ENCODE assay signal across 9 mouse cellular contexts in the genomic region with DNA sequence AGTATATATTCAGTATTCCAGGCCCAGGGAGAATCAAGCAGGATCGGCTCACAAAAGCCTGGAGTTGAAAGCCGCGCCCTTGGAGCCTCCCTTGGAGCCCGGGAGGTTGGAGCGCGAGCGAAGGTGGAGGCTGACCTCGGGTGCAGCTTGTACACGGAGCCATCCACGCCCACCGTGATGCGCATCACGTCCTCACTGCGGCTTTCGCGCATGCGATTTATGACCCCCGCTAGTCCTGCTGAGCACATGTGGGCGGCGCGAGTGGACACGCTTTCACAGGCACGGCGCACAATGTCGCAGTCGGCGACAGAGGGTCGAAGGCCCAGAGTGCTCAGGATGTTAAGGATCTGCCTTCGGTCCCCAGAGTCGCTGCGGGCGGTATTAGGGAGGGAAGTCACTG. TPM values are rescaled to one million over a fixed set of nuclear protein-coding genes. Genes with fewer than 3 reads are reported as not detected.
DNase-seq lines count a peak whose midpoint lies in the region; ATAC-seq lines count a peak whose summit lies in the region.
"Had no signal": no experiment of that assay in that cellular context is flagged by ENCODE, and none has a peak within 500 bp of the region (broad histone marks: within the 10 kb centered on the region; RNA-seq: fewer than 3 reads in every experiment).

No protein-coding gene starts in this region.

- peak; percentile 55 for DNase-seq in gastrocnemius, postnatal 14 days
- DNase-seq in gastrocnemius, adult 18-20 months (ENCODE audit: low spot score): no peak
- peak; percentile 77 for DNase-seq in R1 (ENCODE audit: low read depth, low spot score)
- DNase-seq in embryonic facial prominence, embryonic 11.5 days (ENCODE audit: low spot score): peak; percentile 82
- peak; percentile 61 for DNase-seq in retina, postnatal 7 days (ENCODE audit: low read depth, low spot score)
- no peak for DNase-seq in thymus, adult 18-20 months

- WGBS in embryonic facial prominence, embryonic 11.5 days: under 1% methylated on average over 32 of the region's 32 CpGs
- under 1% methylated on average over 32 of the region's 32 CpGs for WGBS in hindbrain, embryonic 13.5 days
- WGBS in liver, embryonic 12.5 days (ENCODE audit: insufficient replicate concordance): 7% methylated on average over 32 of the region's 32 CpGs

- peak overlapping the region; percentile 56 for H3K9ac ChIP-seq in embryonic facial prominence, embryonic 11.5 days (replicated peaks; ENCODE audit: low read length)
- H3K9ac ChIP-seq in hindbrain, embryonic 13.5 days: peak overlapping the region; percentile 79
- H3K9ac ChIP-seq in liver, embryonic 12.5 days: peak overlapping the region; percentile 14; the same call in 1 of the 2 replicates

- H3K4me2 ChIP-seq in embryonic facial prominence, embryonic 11.5 days (ENCODE audit: low read depth, low read length): peak overlapping the region; percentile 64
- H3K4me2 ChIP-seq in hindbrain, embryonic 13.5 days: peak overlapping the region; percentile 68
- H3K4me2 ChIP-seq in liver, embryonic 12.5 days: peak overlapping the region; percentile 55

- no peak overlapping the region for H3K27ac ChIP-seq in embryonic facial prominence, embryonic 11.5 days (replicated peaks; ENCODE audit: low read depth, low read length)
- H3K27ac ChIP-seq in hindbrain, embryonic 13.5 days: peak overlapping the region; percentile 88
- no peak overlapping the region for H3K27ac ChIP-seq in liver, embryonic 12.5 days

- no peaks in the 10 kb centered on the region for H3K36me3 ChIP-seq in embryonic facial prominence, embryonic 11.5 days (replicated peaks; ENCODE audit: control insufficient read depth, insufficient read depth, low read depth, low read length)
- no peaks in the 10 kb centered on the region for H3K36me3 ChIP-seq in hindbrain, embryonic 13.5 days
- no peaks in the 10 kb centered on the region for H3K36me3 ChIP-seq in liver, embryonic 12.5 days

- H3K27me3 ChIP-seq in embryonic facial prominence, embryonic 11.5 days (ENCODE audit: control insufficient read depth, insufficient read depth, low read length): no peaks in the 10 kb centered on the region
- peaks cover 20% of the 10 kb centered on the region for H3K27me3 ChIP-seq in hindbrain, embryonic 13.5 days
- peaks cover 76% of the 10 kb centered on the region for H3K27me3 ChIP-seq in liver, embryonic 12.5 days (replicated peaks)

- H3K9me3 ChIP-seq in embryonic facial prominence, embryonic 11.5 days (replicated peaks; ENCODE audit: control insufficient read depth, low read length): no peaks in the 10 kb centered on the region
- H3K9me3 ChIP-seq in hindbrain, embryonic 13.5 days: no peaks in the 10 kb centered on the region
- no peaks in the 10 kb centered on the region for H3K9me3 ChIP-seq in liver, embryonic 12.5 days (replicated peaks)

- peak overlapping the region; percentile 26 for H3K4me3 ChIP-seq in embryonic facial prominence, embryonic 11.5 days (ENCODE audit: low read depth, low read length)
- peak overlapping the region; percentile 43 for H3K4me3 ChIP-seq in hindbrain, embryonic 13.5 days
- H3K4me3 ChIP-seq in liver, embryonic 12.5 days: peak overlapping the region; percentile 26

- ATAC-seq in embryonic facial prominence, embryonic 11.5 days (replicated peaks; ENCODE audit: insufficient number of reproducible peaks, low FRiP score, low TSS enrichment, low read depth): peak; percentile 76; the same call in 1 of the 2 replicates
- peak; percentile 86 for ATAC-seq in hindbrain, embryonic 13.5 days (ENCODE audit: low FRiP score)
- no peak for ATAC-seq in liver, embryonic 12.5 days

- intact Hi-C loops in gastrocnemius, postnatal 14 days (cut with DNase I; ENCODE audit: low total_unique reads): no loop called here

- H3K4me1 ChIP-seq in embryonic facial prominence, embryonic 11.5 days (ENCODE audit: control insufficient read depth, insufficient read depth, low read length): peaks cover 2% of the 10 kb centered on the region; the same call in 1 of the 2 replicates
- peaks cover 50% of the 10 kb centered on the region for H3K4me1 ChIP-seq in hindbrain, embryonic 13.5 days (replicated peaks)
- H3K4me1 ChIP-seq in liver, embryonic 12.5 days: peaks cover 32% of the 10 kb centered on the region

RNA-seq across cellular contexts. Expression of a gene that starts 3.4 kb away (rescaled TPM):
- total RNA-seq in gastrocnemius, postnatal 14 days (2021): not detected
- not detected for total RNA-seq in gastrocnemius, adult 18-20 months (2021)
- polyA plus RNA-seq in embryonic facial prominence, embryonic 11.5 days (2014; fragmentation: Nextera tagmentation; extraction: Ambion mirVana): 7.6 and 25.4 TPM in 2 replicates
- 1.9 and 2.7 TPM in 2 replicates for polyA plus RNA-seq in hindbrain, embryonic 13.5 days (2015; fragmentation: Nextera tagmentation; extraction: Ambion mirVana)
- polyA plus RNA-seq in liver, embryonic 12.5 days (2016; fragmentation: Nextera tagmentation; extraction: Ambion mirVana): 21.8 and 22.5 TPM in 2 replicates
- total RNA-seq: MEL had no signal

RNA-seq across cellular contexts. Expression of a gene that starts 23.9 kb away (rescaled TPM):
- total RNA-seq in gastrocnemius, postnatal 14 days (2021): 10 to 100 TPM; 36.4 to 38.7 TPM
- 10 to 100 TPM; 44.5 to 45.6 TPM for total RNA-seq in gastrocnemius, adult 18-20 months (2021)
- 101 and 105 TPM in 2 replicates for polyA plus RNA-seq in embryonic facial prominence, embryonic 11.5 days (2014; fragmentation: Nextera tagmentation; extraction: Ambion mirVana)
- polyA plus RNA-seq in hindbrain, embryonic 13.5 days (2015; fragmentation: Nextera tagmentation; extraction: Ambion mirVana): 54.3 and 57.0 TPM in 2 replicates
- polyA plus RNA-seq in liver, embryonic 12.5 days (2016; fragmentation: Nextera tagmentation; extraction: Ambion mirVana): 105 TPM in 2 replicates

RNA-seq across cellular contexts. Expression of a gene that starts 40.2 kb away (rescaled TPM):
- 10 to 100 TPM; 30.0 to 33.4 TPM for total RNA-seq in gastrocnemius, postnatal 14 days (2021)
- total RNA-seq in gastrocnemius, adult 18-20 months (2021): 10 to 100 TPM; 61.2 to 83.6 TPM
- 8.3 and 10.3 TPM in 2 replicates for polyA plus RNA-seq in embryonic facial prominence, embryonic 11.5 days (2014; fragmentation: Nextera tagmentation; extraction: Ambion mirVana)
- polyA plus RNA-seq in hindbrain, embryonic 13.5 days (2015; fragmentation: Nextera tagmentation; extraction: Ambion mirVana): 21.9 and 24.5 TPM in 2 replicates
- 8.5 and 9.6 TPM in 2 replicates for polyA plus RNA-seq in liver, embryonic 12.5 days (2016; fragmentation: Nextera tagmentation; extraction: Ambion mirVana)
- total RNA-seq: MEL had no signal

RNA-seq across cellular contexts. Expression of a gene that starts 47.9 kb away (rescaled TPM):
- total RNA-seq in gastrocnemius, postnatal 14 days (2021): 1 to 10 TPM in 1 of 2 experiments, under 1 TPM in 1; 0.29 to 1.3 TPM
- total RNA-seq in gastrocnemius, adult 18-20 months (2021): 1 to 10 TPM; 2.0 to 3.3 TPM
- polyA plus RNA-seq in embryonic facial prominence, embryonic 11.5 days (2014; fragmentation: Nextera tagmentation; extraction: Ambion mirVana): 2.2 and 2.6 TPM in 2 replicates
- polyA plus RNA-seq in hindbrain, embryonic 13.5 days (2015; fragmentation: Nextera tagmentation; extraction: Ambion mirVana): 4.2 and 6.1 TPM in 2 replicates
- polyA plus RNA-seq in liver, embryonic 12.5 days (2016; fragmentation: Nextera tagmentation; extraction: Ambion mirVana): 0.31 and 0.37 TPM in 2 replicates
- total RNA-seq: MEL had no signal

RNA-seq across cellular contexts. Expression of a gene that starts 53.5 kb away (rescaled TPM):
- 10 to 100 TPM; 36.2 to 38.8 TPM for total RNA-seq in gastrocnemius, postnatal 14 days (2021)
- 10 to 100 TPM; 37.0 to 44.9 TPM for total RNA-seq in gastrocnemius, adult 18-20 months (2021)
- 30.1 and 31.4 TPM in 2 replicates for polyA plus RNA-seq in embryonic facial prominence, embryonic 11.5 days (2014; fragmentation: Nextera tagmentation; extraction: Ambion mirVana)
- 76.0 and 78.1 TPM in 2 replicates for polyA plus RNA-seq in hindbrain, embryonic 13.5 days (2015; fragmentation: Nextera tagmentation; extraction: Ambion mirVana)
- 25.2 and 25.7 TPM in 2 replicates for polyA plus RNA-seq in liver, embryonic 12.5 days (2016; fragmentation: Nextera tagmentation; extraction: Ambion mirVana)

Comparison
In these comparisons a context has a peak if more than half of its experiments do, and no peak if none do; other contexts are left out.
1. DNase-seq: peak in gastrocnemius, postnatal 14 days (single experiment), R1 (single experiment), embryonic facial prominence, embryonic 11.5 days (single experiment) and retina, postnatal 7 days (single experiment); none in gastrocnemius, adult 18-20 months (single experiment) and thymus, adult 18-20 months (0 of 2).
2. H3K9ac ChIP-seq: peak in every context shown above with its lines; median percentile 79 in hindbrain, embryonic 13.5 days; 56 in embryonic facial prominence, embryonic 11.5 days; 14 in liver, embryonic 12.5 days.
3. Peak in every context shown above with its lines, with median percentiles within 50 percentile points of each other: H3K4me2 ChIP-seq and H3K4me3 ChIP-seq.